Mouse (Mus musculus): ENCODE measurements at regions not wholly inside any gene's neighbourhood (a gene's known extent, or its start where the extent isn't known, plus 50 kb on each side); places are given as distances from the start of the nearest gene placed in this dataset.

DNA sequence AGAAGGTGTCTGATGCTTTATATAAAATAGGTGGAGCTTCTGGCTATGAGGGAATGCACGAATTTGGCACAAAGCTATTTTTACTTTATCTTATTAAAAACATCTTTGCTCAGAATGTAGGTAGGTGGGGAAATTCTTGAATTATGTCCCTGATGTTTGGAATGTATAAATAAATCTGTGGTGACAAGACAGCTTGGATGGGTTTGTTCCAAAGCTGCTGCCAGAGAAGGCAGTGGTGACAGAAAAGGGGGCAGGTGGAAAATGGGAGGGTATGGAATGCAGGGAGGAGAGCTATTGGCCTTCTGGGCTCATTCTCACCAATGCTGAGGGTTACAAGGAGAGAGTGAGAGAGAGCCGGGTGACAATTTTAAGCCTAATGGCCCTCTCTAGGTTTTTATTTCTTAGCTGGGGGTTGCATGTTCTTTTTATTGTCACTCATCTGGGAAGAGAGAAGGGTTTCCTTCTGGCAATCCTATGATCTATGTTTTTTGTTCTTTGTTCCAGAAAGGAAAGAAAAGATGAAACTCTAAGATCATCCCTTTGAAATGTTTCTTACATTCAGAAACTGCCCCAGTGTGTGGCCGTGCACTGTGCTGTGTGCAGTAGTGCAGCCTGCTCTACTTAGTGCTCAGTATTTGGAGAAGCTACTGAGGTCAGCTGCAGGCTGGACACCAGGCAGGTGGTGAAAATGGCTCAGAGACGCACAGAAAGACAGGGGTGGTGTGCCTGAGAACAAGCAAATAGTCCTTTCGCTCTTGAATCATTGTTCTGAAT lies 205.2 kb upstream of the Fam92a start:
- Histone ChIP-seq H3K36me3 (ENCODE audit: control insufficient read depth, insufficient read depth, low read length) (no peaks in the 10 kb centered on the region), H3K4me3 (ENCODE audit: low read length) (no peak overlapping the region), H3K9me3 (ENCODE audit: control insufficient read depth, low read length) (no peaks in the 10 kb centered on the region), H3K9ac (ENCODE audit: low read depth, low read length) (no peak overlapping the region), H3K27me3 (ENCODE audit: control insufficient read depth, insufficient read depth, low read length) (no peaks in the 10 kb centered on the region), H3K27ac (ENCODE audit: low read depth, low read length) (no peak overlapping the region), H3K4me1 (ENCODE audit: control insufficient read depth, insufficient read depth, low read length) (no peaks in the 10 kb centered on the region), H3K4me2 (replicated peaks; ENCODE audit: low read depth, low read length) (no peak overlapping the region)
- WGBS, result 81% methylated on average over 5 of the region's 5 CpGs
- ATAC-seq (ENCODE audit: low FRiP score, low TSS enrichment), result no peak

DNA sequence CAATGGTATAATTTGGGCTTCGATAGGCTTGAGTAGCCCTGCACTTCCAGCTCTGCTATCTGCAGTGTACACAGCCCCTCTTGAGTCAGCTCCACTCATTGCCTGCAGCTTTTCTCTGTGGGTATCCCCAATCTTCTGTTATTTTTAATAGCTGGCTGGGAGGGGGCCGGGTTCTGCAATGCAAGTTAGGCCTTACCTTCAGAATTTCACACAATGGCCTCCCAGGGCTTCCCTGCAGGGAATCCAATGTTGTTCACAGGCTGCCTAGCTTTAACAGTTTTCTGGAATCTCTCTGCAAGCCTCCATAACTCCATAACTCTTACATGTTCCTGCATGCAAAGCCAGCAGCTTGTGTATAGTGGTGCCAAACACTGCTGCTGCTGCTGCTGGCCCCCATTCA lies 197.7 kb upstream of the Fam92a start:
- H3K9ac ChIP-seq (ENCODE audit: low read depth, low read length), result no peak overlapping the region
- WGBS, result 72% methylated on average over 2 of the region's 2 CpGs
- no peaks in the 10 kb centered on the region for H3K27me3 ChIP-seq (ENCODE audit: control insufficient read depth, insufficient read depth, low read length)
- H3K4me3 ChIP-seq (ENCODE audit: low read length), result no peak overlapping the region
- no peaks in the 10 kb centered on the region for H3K9me3 ChIP-seq (ENCODE audit: control insufficient read depth, low read length)
- H3K36me3 ChIP-seq (ENCODE audit: control insufficient read depth, insufficient read depth, low read length), result no peaks in the 10 kb centered on the region
- ATAC-seq (ENCODE audit: low FRiP score, low TSS enrichment), result no peak
- H3K4me1 ChIP-seq (ENCODE audit: control insufficient read depth, insufficient read depth, low read length), result no peaks in the 10 kb centered on the region
- no peak overlapping the region for H3K27ac ChIP-seq (ENCODE audit: low read depth, low read length)
- H3K4me2 ChIP-seq (replicated peaks; ENCODE audit: low read depth, low read length), result no peak overlapping the region

DNA sequence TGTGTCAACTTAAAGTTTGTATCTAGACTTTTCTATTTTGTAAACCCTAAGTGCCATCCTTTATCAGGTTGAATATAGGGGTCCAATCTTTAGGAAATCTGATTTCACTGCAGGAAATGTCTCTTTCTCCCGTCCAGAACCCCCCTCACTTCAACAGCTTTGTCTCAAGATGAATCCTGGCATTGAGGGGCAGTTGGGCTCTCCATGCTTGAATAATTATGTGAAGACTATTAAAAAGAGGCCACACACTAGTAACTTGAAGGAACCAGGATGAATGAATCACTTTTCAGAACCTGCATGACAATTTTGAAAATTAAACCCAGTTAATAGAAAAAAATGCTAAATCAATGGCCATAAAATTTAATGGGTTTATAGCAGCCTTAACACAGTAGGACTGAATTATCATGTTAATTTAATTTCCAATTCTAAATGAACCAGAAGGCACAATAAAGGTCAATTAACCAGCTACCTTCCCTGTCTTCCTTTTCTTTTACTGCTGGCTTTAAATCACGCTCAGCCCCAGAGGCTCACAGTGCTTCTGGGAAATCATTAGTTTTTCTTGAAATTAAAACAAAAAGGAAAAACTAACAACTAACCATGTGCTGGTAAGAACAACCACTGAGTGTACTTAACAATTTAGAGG lies 185.3 kb upstream of the Fam92a start:
- ATAC-seq (ENCODE audit: low FRiP score, low TSS enrichment), result no peak
- Histone ChIP-seq H3K4me3 (ENCODE audit: low read length) (no peak overlapping the region), H3K4me1 (ENCODE audit: control insufficient read depth, insufficient read depth, low read length) (no peaks in the 10 kb centered on the region), H3K9ac (ENCODE audit: low read depth, low read length) (no peak overlapping the region), H3K27me3 (ENCODE audit: control insufficient read depth, insufficient read depth, low read length) (no peaks in the 10 kb centered on the region), H3K9me3 (ENCODE audit: control insufficient read depth, low read length) (no peaks in the 10 kb centered on the region), H3K36me3 (ENCODE audit: control insufficient read depth, insufficient read depth, low read length) (no peaks in the 10 kb centered on the region), H3K4me2 (replicated peaks; ENCODE audit: low read depth, low read length) (no peak overlapping the region), H3K27ac (ENCODE audit: low read depth, low read length) (no peak overlapping the region)
- WGBS, result 34% methylated on average over 2 of the region's 2 CpGs

DNA sequence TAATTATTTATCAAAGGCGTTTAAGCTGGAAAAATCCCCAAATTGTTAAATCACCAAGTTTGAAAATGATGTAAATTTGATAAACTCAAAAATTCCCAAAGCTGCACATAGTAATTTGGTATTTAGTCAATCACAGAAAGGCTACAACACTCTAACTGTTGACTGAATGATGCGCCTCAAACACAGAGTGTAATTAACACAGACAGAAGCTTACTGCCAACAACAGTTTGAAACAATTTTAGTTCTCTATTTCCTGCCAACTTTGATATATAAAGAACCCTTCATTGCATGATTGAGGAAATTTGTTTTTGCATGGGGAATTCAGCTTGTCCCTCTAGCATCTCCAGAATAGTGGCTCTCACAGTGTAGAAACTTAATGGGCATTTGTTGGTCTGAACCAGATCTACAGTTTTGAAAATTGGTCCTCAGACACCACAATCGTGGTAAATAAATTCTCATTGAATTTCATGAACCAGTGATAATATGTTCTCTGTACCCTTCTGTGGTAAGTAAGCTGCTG lies 181.6 kb upstream of the Fam92a start:
- Histone ChIP-seq H3K4me2 (replicated peaks; ENCODE audit: low read depth, low read length) (no peak overlapping the region), H3K9me3 (ENCODE audit: control insufficient read depth, low read length) (no peaks in the 10 kb centered on the region), H3K27ac (ENCODE audit: low read depth, low read length) (no peak overlapping the region), H3K27me3 (ENCODE audit: control insufficient read depth, insufficient read depth, low read length) (no peaks in the 10 kb centered on the region), H3K9ac (ENCODE audit: low read depth, low read length) (no peak overlapping the region), H3K4me1 (ENCODE audit: control insufficient read depth, insufficient read depth, low read length) (no peaks in the 10 kb centered on the region), H3K4me3 (ENCODE audit: low read length) (no peak overlapping the region), H3K36me3 (ENCODE audit: control insufficient read depth, insufficient read depth, low read length) (no peaks in the 10 kb centered on the region)
- ATAC-seq (ENCODE audit: low FRiP score, low TSS enrichment), result no peak
- 83% methylated on average over 3 of the region's 3 CpGs for WGBS

DNA sequence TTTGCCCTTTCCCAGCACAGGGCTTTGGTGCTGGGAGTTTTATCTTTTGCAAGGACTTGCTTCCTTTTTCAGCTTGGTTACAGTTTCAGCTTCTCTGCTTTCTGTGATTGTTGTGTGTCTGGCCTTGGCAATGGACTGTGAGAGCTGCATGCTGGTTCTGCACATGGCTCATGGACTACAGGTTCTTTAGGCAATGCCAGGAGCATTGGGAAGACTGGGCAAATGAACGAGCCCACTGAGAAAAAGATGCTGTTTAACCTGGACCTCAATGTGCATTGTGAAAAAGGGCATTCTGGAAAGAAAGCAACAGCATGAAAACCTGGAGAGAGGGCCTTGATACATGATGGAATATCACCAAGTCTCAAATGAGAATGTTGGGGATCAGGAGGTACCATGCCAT lies 167.4 kb upstream of the Fam92a start:
- H3K9me3 ChIP-seq (ENCODE audit: control insufficient read depth, low read length), result no peaks in the 10 kb centered on the region
- 93% methylated on average over 1 of the region's 1 CpGs for WGBS

DNA sequence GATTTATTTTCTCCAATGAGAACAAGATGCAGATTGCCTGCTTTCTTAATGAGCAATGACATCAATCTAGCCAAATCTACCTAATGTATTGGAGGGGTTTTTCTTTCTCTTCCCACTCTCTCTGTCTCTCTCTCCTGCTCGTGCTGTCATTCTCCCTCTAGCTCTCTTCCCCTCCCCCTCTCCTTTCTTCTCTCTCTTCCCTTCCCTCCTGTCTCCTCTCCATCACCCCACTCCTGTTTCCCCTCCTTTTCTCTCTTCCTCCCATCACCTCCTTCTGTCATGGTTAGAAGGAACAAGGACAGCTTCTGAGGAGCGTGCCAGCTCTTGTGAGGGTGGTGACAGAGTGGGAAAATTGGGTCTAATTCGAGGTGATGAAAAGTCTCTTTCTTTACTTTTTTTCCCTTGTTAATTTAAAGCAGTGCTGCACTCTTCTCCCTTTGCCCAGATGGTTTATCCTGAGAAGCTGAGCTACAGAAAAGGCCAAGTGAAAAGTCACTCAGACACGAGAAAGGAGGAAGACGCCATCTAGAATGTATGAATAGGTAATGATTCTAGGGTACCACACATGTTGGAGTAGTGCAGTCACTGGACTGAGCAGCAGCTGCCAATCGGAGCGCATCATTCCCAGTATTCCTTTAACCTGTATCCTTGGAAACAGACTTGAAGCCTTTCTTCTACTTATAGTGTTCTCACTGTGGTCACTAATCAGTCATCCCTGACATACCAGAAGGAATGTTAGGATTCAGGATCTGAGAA lies 163.2 kb upstream of the Fam92a start:
- no peak overlapping the region for H3K4me2 ChIP-seq (replicated peaks; ENCODE audit: low read depth, low read length)
- WGBS, result 83% methylated on average over 7 of the region's 7 CpGs
- no peaks in the 10 kb centered on the region for H3K9me3 ChIP-seq (ENCODE audit: control insufficient read depth, low read length)
- H3K27me3 ChIP-seq (ENCODE audit: control insufficient read depth, insufficient read depth, low read length), result no peaks in the 10 kb centered on the region
- no peaks in the 10 kb centered on the region for H3K4me1 ChIP-seq (ENCODE audit: control insufficient read depth, insufficient read depth, low read length)
- no peak for ATAC-seq (ENCODE audit: low FRiP score, low TSS enrichment)
- no peaks in the 10 kb centered on the region for H3K36me3 ChIP-seq (ENCODE audit: control insufficient read depth, insufficient read depth, low read length)
- no peak overlapping the region for H3K4me3 ChIP-seq (ENCODE audit: low read length)
- no peak overlapping the region for H3K9ac ChIP-seq (ENCODE audit: low read depth, low read length)
- no peak overlapping the region for H3K27ac ChIP-seq (ENCODE audit: low read depth, low read length)

More for the DNA sequence above, 167.4 kb upstream of the Fam92a start:
- H3K4me1 ChIP-seq (ENCODE audit: control insufficient read depth, insufficient read depth, low read length), result no peaks in the 10 kb centered on the region
- no peak overlapping the region for H3K4me3 ChIP-seq (ENCODE audit: low read length)
- no peak overlapping the region for H3K4me2 ChIP-seq (replicated peaks; ENCODE audit: low read depth, low read length)
- no peaks in the 10 kb centered on the region for H3K36me3 ChIP-seq (ENCODE audit: control insufficient read depth, insufficient read depth, low read length)
- no peak overlapping the region for H3K27ac ChIP-seq (ENCODE audit: low read depth, low read length)
- H3K27me3 ChIP-seq (ENCODE audit: control insufficient read depth, insufficient read depth, low read length), result no peaks in the 10 kb centered on the region
- no peak for ATAC-seq (ENCODE audit: low FRiP score, low TSS enrichment)
- H3K9ac ChIP-seq (ENCODE audit: low read depth, low read length), result no peak overlapping the region

DNA sequence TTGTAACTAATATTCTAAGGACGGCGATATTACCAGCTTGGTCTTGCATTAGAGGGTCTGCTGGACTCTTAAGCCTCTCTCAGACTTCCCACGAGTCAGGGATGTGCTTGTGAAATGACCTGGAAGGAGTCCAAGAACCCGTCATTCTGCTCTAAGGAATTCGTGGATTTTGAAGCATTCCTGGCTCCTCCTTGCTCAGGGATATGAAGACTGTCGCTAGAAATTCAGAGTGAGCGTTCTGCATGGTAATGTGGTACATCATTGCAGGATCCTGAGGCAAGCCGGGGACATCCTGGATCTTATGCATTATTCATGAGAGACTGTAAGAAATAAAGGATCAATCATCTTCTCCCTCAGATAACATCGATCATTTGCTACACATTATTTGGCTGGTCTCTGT lies 162.6 kb upstream of the Fam92a start:
- WGBS, result 72% methylated on average over 9 of the region's 9 CpGs
- Histone ChIP-seq H3K4me1 (ENCODE audit: control insufficient read depth, insufficient read depth, low read length) (no peaks in the 10 kb centered on the region), H3K4me2 (replicated peaks; ENCODE audit: low read depth, low read length) (no peak overlapping the region), H3K9me3 (ENCODE audit: control insufficient read depth, low read length) (no peaks in the 10 kb centered on the region), H3K4me3 (ENCODE audit: low read length) (no peak overlapping the region), H3K27ac (ENCODE audit: low read depth, low read length) (no peak overlapping the region), H3K36me3 (ENCODE audit: control insufficient read depth, insufficient read depth, low read length) (no peaks in the 10 kb centered on the region), H3K9ac (ENCODE audit: low read depth, low read length) (no peak overlapping the region), H3K27me3 (ENCODE audit: control insufficient read depth, insufficient read depth, low read length) (no peaks in the 10 kb centered on the region)
- ATAC-seq (ENCODE audit: low FRiP score, low TSS enrichment), result no peak

DNA sequence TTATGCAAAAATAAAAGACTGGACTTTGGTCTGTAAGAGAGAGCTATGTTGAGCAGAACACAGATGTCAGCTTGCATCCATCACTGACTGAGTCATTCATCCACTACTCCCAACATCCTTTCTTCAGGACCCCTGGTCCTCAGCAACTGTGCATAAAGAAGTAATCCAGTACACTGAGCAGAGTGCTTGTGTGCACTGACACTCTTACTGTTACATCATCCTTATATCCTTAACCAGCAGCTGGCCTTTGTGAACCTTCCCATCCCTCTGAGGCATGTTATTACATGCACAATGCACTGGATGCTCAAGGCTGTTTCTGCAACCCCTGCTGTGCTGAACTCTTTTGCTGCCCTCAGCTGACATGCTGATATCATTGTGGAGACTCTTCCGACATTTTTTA lies 144.2 kb upstream of the Fam92a start:
- Histone ChIP-seq H3K27me3 (ENCODE audit: control insufficient read depth, insufficient read depth, low read length) (no peaks in the 10 kb centered on the region), H3K4me2 (replicated peaks; ENCODE audit: low read depth, low read length) (no peak overlapping the region), H3K4me3 (ENCODE audit: low read length) (no peak overlapping the region), H3K9ac (ENCODE audit: low read depth, low read length) (no peak overlapping the region), H3K9me3 (ENCODE audit: control insufficient read depth, low read length) (no peaks in the 10 kb centered on the region), H3K4me1 (ENCODE audit: control insufficient read depth, insufficient read depth, low read length) (no peaks in the 10 kb centered on the region), H3K27ac (ENCODE audit: low read depth, low read length) (no peak overlapping the region), H3K36me3 (ENCODE audit: control insufficient read depth, insufficient read depth, low read length) (no peaks in the 10 kb centered on the region)
- 91% methylated on average over 1 of the region's 1 CpGs for WGBS
- no peak for ATAC-seq (ENCODE audit: low FRiP score, low TSS enrichment)

DNA sequence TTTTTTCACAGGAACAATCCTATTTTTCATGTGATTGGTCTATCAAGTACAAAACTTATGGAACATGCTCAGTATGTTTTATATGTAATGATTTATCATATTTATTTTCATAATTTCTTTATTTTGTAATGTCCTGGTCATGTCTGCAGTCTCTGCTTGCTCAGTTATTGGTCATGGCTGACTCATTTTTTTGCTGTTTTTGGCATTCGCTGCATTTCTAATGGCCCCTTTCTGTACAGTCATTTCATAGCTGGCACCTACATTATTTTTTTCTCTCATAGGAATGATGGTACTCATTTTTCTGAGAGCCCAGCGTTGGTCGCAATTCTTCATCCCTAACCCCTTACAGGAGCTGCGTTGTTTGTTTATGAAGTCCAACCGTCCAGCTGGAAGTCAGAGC lies 136.5 kb upstream of the Fam92a start:
- Histone ChIP-seq H3K4me2 (replicated peaks; ENCODE audit: low read depth, low read length) (no peak overlapping the region), H3K27ac (ENCODE audit: low read depth, low read length) (no peak overlapping the region), H3K36me3 (ENCODE audit: control insufficient read depth, insufficient read depth, low read length) (no peaks in the 10 kb centered on the region), H3K4me3 (ENCODE audit: low read length) (no peak overlapping the region), H3K27me3 (ENCODE audit: control insufficient read depth, insufficient read depth, low read length) (no peaks in the 10 kb centered on the region), H3K4me1 (ENCODE audit: control insufficient read depth, insufficient read depth, low read length) (no peaks in the 10 kb centered on the region), H3K9ac (ENCODE audit: low read depth, low read length) (no peak overlapping the region), H3K9me3 (ENCODE audit: control insufficient read depth, low read length) (no peaks in the 10 kb centered on the region)
- WGBS, result 85% methylated on average over 5 of the region's 5 CpGs
- no peak for ATAC-seq (ENCODE audit: low FRiP score, low TSS enrichment)
